Mouse (Mus musculus) neutrophil, adult 5-6 weeks (primary cell): Measurements from ENCODE around the gene D630039A03Rik. TPM values are rescaled to one million over a fixed set of nuclear protein-coding genes. Genes with fewer than 3 reads are reported as not detected.

Experiments used
- ATAC-seq: fragments of 151-379, 151-347 bp; 2 replicates; pipeline ENCODE4 v1.8.0; 2017; ENCODE audit warnings: mild to moderate bottlenecking, moderate TSS enrichment; ENCODE audit not compliant: insufficient number of reproducible peaks, poor library complexity, low FRiP score, severe bottlenecking; ENCODE audit errors: extremely low read depth
- total RNA-seq: library from RNA; stranded (forward); fragments of 200-1000 nt; gene quantifications from 2 replicates; pipeline ENCODE4 v1.2.3, GENCODE M21; 2017

Gene D630039A03Rik
- total RNA-seq, 1 experiment from 2014 or later: not detected

- ATAC-seq: no peak
These were observed 55.9 kb downstream of the D630039A03Rik start for GRCm38 (mm10) chr4:57860204-57860611.

Other genes starting within 250 kb of the D630039A03Rik start
- gene Akap2, start 198.6 kb downstream of the D630039A03Rik start, total RNA-seq: 7.4 and 8.2 TPM in 2 replicates
- gene Txn1, start 40.1 kb upstream of the D630039A03Rik start, total RNA-seq: 226 and 227 TPM in 2 replicates
- gene Txndc8, start 92.8 kb upstream of the D630039A03Rik start, total RNA-seq: not detected in 2 replicates